Mouse (Mus musculus) liver, embryonic 15.5 days (tissue): ENCODE results near the gene Pgm1. TPM values are rescaled to one million over a fixed set of nuclear protein-coding genes. Genes with fewer than 3 reads are reported as not detected.

Experiments used
- ATAC-seq: fragments of 200-750 bp; cut with Nextera tagmentation; 2 replicates; pipeline ENCODE4 v1.8.0; 2017; ENCODE audit warnings: moderate number of reproducible peaks, mild to moderate bottlenecking, moderate library complexity; ENCODE audit not compliant: insufficient read depth
- H3K27ac ChIP-seq: fragments of 300-500 bp; sonication (generic); replicated peaks from 2 replicates; pipeline ENCODE4 v1.5.1; 2015; ENCODE audit warnings: mild to moderate bottlenecking, inconsistent platforms
- H3K27me3 ChIP-seq: fragments of 300-500 bp; sonication (generic); 2 replicates; pipeline ENCODE4 v1.6.1; 2015; ENCODE audit warnings: mild to moderate bottlenecking, inconsistent platforms
- H3K36me3 ChIP-seq: fragments of 300-500 bp; sonication (generic); replicated peaks from 2 replicates; pipeline ENCODE4 v1.6.1; 2015; ENCODE audit warnings: moderate library complexity, mild to moderate bottlenecking, inconsistent platforms
- H3K4me1 ChIP-seq: fragments of 300-500 bp; sonication (generic); replicated peaks from 2 replicates; pipeline ENCODE4 v1.6.1; 2015; ENCODE audit warnings: inconsistent platforms
- H3K4me2 ChIP-seq: fragments of 300-500 bp; sonication (generic); 2 replicates; pipeline ENCODE4 v1.6.1; 2015; ENCODE audit warnings: moderate library complexity, mild to moderate bottlenecking, inconsistent platforms
- H3K4me3 ChIP-seq: fragments of 300-500 bp; sonication (generic); replicated peaks from 2 replicates; pipeline ENCODE4 v1.5.1; 2015; ENCODE audit warnings: mild to moderate bottlenecking, inconsistent platforms
- H3K9ac ChIP-seq: fragments of 300-500 bp; sonication (generic); 2 replicates; pipeline ENCODE4 v1.6.1; 2015; ENCODE audit warnings: moderate library complexity, mild to moderate bottlenecking, inconsistent platforms
- H3K9me3 ChIP-seq: fragments of 300-500 bp; sonication (generic); replicated peaks from 2 replicates; pipeline ENCODE4 v1.6.1; 2016; ENCODE audit warnings: inconsistent platforms
- WGBS: fragments of 180-500 bp; shearing (Covaris S2); methylation state at CpG from one replicate; pipeline ENCODE4 v1.1.7; 2015; ENCODE audit warnings: mixed read lengths; ENCODE audit not compliant: insufficient replicate concordance; 5-methylcytosine and 5-hydroxymethylcytosine counted together
- polyA plus RNA-seq: library from polyadenylated mRNA; unstranded; fragments of >200 nt; fragmentation: Nextera tagmentation; extraction: Ambion mirVana; gene quantifications from 2 replicates; pipeline ENCODE4 v1.2.1, GENCODE M21; 2015

Pgm1 gene
- polyA plus RNA-seq, 1 experiment from 2014 or later: 104 TPM

DNA sequence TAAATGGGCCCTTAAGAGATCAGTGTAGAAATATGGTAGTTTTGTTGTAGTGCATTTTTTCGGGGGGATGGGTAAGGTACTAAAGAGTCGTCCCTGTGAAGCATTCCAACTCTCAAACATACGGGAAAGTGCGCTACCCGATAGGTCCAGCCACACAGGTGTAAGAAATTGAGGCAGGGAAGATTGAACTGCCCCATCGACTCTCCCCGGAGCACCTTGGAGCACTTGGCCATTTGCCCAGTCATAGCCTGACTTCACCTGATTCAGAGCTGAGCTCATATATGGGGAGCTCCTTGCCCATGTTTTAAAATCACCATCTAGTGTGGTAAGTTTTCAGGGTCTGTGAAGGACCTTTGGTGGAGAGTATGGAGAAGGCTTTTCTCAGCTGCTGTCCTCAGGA lies 5.6 kb downstream of the Pgm1 start:
- Histone ChIP-seq H3K4me1 (peaks cover 18% of the 10 kb centered on the region), H3K36me3 (peaks cover 4% of the 10 kb centered on the region; the same call in 1 of the 2 replicates), H3K4me3 (no peak overlapping the region), H3K9me3 (no peaks in the 10 kb centered on the region), H3K27me3 (no peaks in the 10 kb centered on the region), H3K9ac (no peak overlapping the region), H3K4me2 (no peak overlapping the region), H3K27ac (no peak overlapping the region)
- ATAC-seq: no peak
- WGBS: 72% methylated on average over 7 of the region's 7 CpGs

DNA sequence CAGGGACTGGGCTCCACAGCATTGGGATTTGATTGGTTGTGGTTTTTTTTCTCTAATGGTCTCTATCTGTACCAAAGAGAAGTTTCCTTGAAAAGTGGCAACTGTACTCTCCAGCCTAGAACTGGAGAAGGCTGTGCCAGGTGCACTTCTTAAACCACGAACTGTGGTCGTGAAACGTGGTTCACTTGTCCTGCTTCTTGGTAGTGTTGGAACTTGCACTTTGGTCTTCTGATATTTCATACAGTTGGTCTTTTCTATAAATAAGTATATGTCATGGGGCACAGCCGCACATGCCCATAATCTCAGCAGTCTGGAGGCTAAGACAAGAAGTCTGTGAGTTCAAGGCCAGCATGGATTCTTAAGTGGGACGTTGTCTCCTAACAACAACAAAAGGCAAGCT lies 7.1 kb downstream of the Pgm1 start:
- Histone ChIP-seq H3K4me2 (no peak overlapping the region), H3K9me3 (no peaks in the 10 kb centered on the region), H3K36me3 (peaks cover 4% of the 10 kb centered on the region; the same call in 1 of the 2 replicates), H3K4me3 (no peak overlapping the region), H3K27me3 (no peaks in the 10 kb centered on the region), H3K27ac (no peak overlapping the region), H3K9ac (no peak overlapping the region), H3K4me1 (peaks cover 15% of the 10 kb centered on the region)
- no peak for ATAC-seq
- WGBS: 65% methylated on average over 5 of the region's 5 CpGs

DNA sequence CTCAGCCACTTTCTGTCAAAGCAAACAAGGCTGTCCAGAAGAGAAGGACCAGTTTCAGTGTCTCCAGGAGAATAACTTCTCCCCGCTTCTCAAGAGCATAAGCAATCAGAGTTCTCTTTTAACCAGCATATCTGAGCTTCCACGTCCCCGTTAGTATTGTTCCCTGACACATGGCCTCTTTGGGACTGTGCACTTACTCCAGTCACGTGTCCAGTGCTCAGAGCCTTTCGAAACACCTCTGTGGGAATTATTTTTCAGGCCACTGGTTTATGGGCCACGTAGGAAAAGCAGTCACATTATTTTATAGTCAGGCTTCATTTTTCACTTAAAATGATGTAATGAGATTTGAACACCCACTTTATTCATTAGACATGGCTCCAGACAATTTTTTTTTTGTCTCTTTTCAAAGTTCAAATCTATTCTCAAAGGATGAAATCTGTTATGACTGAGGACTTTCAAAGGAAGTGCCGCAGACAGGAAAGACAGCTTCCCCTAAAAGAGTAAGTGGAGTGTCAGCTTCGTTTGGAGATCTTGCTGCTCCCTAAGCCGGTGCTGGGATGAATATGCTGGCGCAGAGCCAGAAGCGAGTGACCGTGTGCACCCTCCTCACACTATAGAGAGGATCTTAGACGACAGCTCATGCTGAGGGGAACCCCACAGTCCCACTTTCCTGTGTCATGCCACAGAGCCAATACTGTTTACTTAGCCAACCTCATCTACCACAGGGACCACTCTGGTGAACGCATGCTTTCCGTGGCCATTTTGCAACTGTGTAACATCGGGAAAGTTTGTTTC lies 10.7 kb downstream of the Pgm1 start:
- Histone ChIP-seq H3K36me3 (peaks cover 4% of the 10 kb centered on the region; the same call in 1 of the 2 replicates), H3K27me3 (no peaks in the 10 kb centered on the region), H3K9ac (no peak overlapping the region), H3K4me2 (no peak overlapping the region), H3K4me1 (peaks cover 12% of the 10 kb centered on the region), H3K9me3 (no peaks in the 10 kb centered on the region), H3K4me3 (no peak overlapping the region), H3K27ac (no peak overlapping the region)
- WGBS: 57% methylated on average over 16 of the region's 16 CpGs
- no peak for ATAC-seq

DNA sequence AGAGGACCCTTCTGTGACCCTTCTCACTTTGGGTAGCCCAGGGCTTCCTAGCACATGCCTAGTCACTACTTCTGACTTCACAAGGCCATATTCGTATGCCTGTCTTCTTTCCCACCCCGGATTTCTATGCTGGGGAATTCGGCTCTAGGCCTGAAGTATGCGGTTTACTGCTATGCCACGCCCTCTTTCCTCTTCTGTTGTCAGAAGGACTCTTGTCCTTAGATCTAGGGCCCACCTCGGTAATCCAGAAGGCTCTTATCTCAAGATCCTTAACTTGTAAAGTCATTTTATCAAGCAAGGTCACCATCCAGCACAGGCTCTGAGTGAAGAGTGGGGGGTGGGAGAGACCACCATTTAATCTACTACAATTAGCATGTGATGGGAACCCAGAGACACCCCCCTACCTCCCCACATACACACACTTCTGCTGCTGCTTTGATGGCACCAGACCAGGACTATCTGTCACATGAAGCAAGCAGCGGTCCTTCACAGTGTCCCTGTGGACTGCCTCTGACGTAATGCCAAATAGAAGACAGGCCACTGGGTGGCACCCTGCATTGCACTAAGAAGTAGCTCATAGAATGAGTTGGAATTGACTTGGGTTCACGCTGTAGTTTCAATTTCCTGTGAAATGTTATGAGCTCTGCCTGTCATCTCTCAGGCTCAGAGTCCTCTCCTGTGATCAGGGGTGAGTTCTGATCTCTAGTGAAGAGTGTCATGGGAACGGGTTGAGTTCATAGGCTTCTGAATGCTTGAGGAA lies 12.6 kb downstream of the Pgm1 start:
- no peaks in the 10 kb centered on the region for H3K27me3 ChIP-seq
- H3K9ac ChIP-seq: no peak overlapping the region
- 54% methylated on average over 10 of the region's 10 CpGs for WGBS
- no peak overlapping the region for H3K4me3 ChIP-seq
- 0 out of 2 replicates have a peak, but pooled peaks have one; percentile 19 for ATAC-seq
- no peaks in the 10 kb centered on the region for H3K9me3 ChIP-seq
- H3K27ac ChIP-seq: no peak overlapping the region
- H3K4me2 ChIP-seq: no peak overlapping the region
- H3K36me3 ChIP-seq: no peaks in the 10 kb centered on the region
- peaks cover 12% of the 10 kb centered on the region for H3K4me1 ChIP-seq

DNA sequence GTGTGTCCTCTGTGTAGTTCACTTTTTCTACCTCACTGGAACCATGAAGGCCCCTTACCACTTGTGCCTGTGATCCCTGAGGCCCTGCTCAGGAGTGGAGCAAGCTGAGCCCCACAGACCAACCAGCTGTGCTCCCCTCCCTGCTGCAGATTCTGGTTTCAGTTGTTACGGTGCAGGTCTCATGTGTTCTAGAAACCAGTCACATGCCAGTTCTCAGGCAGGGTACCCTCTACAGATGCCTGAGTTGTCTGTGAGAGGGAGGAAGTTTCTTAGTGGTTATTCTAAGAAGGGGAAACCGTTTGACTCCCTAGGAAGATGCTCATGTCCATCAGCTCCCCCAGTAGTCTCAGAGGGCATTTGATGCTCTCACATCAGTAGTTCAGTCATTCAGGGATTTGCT lies 15.4 kb downstream of the Pgm1 start:
- ATAC-seq: no peak
- no peak overlapping the region for H3K4me2 ChIP-seq
- no peaks in the 10 kb centered on the region for H3K9me3 ChIP-seq
- no peak overlapping the region for H3K9ac ChIP-seq
- H3K27me3 ChIP-seq: no peaks in the 10 kb centered on the region
- H3K4me3 ChIP-seq: no peak overlapping the region
- H3K36me3 ChIP-seq: no peaks in the 10 kb centered on the region
- H3K4me1 ChIP-seq: peaks cover 5% of the 10 kb centered on the region
- WGBS: 40% methylated on average over 2 of the region's 2 CpGs
- H3K27ac ChIP-seq: no peak overlapping the region

DNA sequence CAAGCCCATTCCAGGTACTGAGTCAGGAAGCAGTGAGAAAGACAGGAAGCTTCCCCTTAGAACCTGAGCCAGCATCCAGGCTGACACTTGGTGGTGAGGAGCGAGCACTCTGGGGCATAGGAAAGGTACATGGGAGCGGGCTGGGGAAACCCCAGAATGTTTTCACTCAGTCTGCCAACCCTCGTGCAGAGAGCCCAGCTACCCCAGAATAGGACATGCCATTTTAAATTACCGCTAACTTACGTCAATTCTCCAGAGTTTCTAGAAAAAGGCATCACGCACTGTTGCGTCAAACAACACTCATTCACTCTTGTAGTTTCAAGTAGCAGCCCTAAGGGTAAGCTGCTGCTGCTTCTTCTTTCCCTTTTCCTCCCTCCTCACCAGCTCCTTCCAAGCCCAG lies 15.8 kb downstream of the Pgm1 start:
- Histone ChIP-seq H3K9ac (no peak overlapping the region), H3K36me3 (no peaks in the 10 kb centered on the region), H3K9me3 (no peaks in the 10 kb centered on the region), H3K27me3 (no peaks in the 10 kb centered on the region), H3K4me1 (peaks cover 3% of the 10 kb centered on the region; the same call in 1 of the 2 replicates), H3K4me2 (no peak overlapping the region), H3K27ac (no peak overlapping the region), H3K4me3 (no peak overlapping the region)
- ATAC-seq: no peak
- 73% methylated on average over 7 of the region's 7 CpGs for whole genome bisulfite sequencing

DNA sequence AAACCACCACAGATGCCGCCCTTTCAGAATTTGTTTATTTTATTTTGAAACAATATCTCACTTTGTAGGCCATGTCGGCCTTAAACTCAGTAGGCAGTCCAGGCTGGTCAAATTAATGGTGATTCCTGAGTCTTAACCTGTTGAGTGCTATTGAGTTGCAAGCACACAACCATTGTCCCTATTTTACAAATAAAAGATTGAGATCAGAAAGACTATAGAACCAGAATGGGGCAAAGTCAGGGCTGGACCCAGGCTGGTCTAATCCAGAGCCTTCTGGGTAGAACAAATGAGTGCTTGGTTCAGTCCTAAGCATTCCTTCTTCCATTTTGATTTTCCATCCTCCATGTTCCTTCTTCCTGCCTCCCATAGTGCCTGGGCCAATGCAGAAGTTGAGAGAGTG lies 17.3 kb downstream of the Pgm1 start:
- no peak overlapping the region for H3K4me3 ChIP-seq
- no peak overlapping the region for H3K4me2 ChIP-seq
- no peaks in the 10 kb centered on the region for H3K36me3 ChIP-seq
- no peak overlapping the region for H3K27ac ChIP-seq
- H3K9ac ChIP-seq: no peak overlapping the region
- ATAC-seq: no peak
- H3K9me3 ChIP-seq: no peaks in the 10 kb centered on the region
- 68% methylated on average over 2 of the region's 2 CpGs for WGBS
- H3K4me1 ChIP-seq: no peaks in the 10 kb centered on the region
- H3K27me3 ChIP-seq: no peaks in the 10 kb centered on the region

DNA sequence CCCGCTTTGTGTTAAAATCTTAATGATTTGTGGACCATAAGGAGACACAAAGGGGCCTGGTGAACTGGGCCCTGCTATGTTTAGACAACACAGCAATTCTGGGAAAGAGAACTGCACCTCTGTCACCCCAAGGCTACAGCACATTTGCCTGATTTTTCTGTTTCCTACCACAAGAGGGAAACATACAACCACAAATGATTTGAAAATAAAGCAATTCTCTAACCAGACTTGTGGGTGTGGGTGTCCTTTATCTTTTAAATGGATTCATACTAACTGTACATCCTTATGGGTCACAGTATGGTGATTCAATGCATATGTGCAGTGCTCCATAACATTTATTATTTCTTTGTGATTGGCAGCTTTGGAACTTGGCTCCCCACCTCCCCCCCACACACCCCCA lies 18.0 kb downstream of the Pgm1 start:
- Histone ChIP-seq H3K9ac (no peak overlapping the region), H3K4me3 (no peak overlapping the region), H3K27me3 (no peaks in the 10 kb centered on the region), H3K36me3 (no peaks in the 10 kb centered on the region), H3K9me3 (no peaks in the 10 kb centered on the region), H3K4me1 (no peaks in the 10 kb centered on the region), H3K4me2 (no peak overlapping the region), H3K27ac (no peak overlapping the region)
- no peak for ATAC-seq
- WGBS: 72% methylated on average over 1 of the region's 1 CpGs

DNA sequence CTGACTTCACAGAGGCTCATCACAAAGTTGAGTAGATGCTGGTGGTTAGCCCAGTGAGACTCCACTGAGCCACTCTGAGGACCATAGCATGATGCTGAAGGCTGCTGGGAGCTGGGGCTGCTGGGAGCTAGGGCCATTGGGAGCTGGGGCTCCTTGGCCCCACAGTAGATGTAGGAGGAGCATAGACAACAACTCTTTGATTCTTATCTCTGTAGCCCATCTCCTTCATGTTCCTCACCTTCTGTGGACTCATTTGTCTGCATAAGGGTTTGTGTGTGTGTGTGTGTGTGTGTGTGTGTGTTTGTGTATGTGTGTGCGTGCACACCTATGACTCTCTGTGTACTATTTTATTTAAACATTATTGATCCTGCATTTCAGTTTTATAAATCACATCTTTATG lies 18.7 kb downstream of the Pgm1 start:
- 78% methylated on average over 1 of the region's 1 CpGs for WGBS
- H3K9ac ChIP-seq: no peak overlapping the region
- no peaks in the 10 kb centered on the region for H3K4me1 ChIP-seq
- H3K27ac ChIP-seq: no peak overlapping the region
- no peak for ATAC-seq
- H3K36me3 ChIP-seq: no peaks in the 10 kb centered on the region
- H3K4me2 ChIP-seq: no peak overlapping the region
- no peak overlapping the region for H3K4me3 ChIP-seq
- no peaks in the 10 kb centered on the region for H3K9me3 ChIP-seq
- no peaks in the 10 kb centered on the region for H3K27me3 ChIP-seq

DNA sequence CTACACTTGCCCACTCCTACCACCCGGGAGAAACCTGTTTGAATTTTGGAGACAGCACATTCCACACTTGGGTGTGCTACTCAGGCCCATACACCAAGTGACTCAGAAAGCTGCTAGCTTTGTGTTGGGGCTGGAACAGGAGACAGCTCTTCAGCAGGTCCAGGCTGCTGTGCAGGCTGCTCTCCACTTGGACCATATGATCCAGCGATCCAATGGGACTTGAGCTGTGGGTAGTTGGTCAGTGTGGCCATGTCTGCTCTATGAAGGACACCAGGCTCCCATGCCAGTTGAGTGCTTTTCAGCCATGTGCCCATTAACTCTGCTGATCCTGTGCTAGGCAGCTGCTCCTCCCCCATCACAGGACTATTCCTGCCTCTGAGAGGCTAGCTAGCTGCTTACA lies 24.7 kb downstream of the Pgm1 start:
- 62% methylated on average over 2 of the region's 2 CpGs for WGBS
- no peaks in the 10 kb centered on the region for H3K36me3 ChIP-seq

DNA sequence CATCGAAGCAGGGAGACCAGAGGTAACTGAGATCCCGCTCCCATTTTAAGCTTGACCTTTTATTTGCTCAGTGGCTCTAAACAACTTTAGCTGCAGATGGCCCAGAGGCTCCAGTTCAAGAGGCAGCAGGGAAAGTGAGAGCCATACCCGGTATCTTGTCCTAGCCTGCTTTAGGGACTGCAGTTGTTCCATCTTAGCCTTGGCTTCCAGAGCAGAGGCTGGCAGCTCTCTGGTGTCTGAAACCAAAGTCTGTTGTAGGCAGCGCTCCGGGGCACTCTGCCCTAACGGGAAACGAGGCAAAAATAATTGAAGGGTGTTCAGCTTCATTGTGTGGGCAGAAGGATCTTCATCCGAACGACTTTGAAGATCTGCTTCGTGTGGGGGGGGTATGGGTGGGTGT lies 26.2 kb downstream of the Pgm1 start:
- no peak for ATAC-seq
- 75% methylated on average over 10 of the region's 10 CpGs for WGBS
- H3K9me3 ChIP-seq: no peaks in the 10 kb centered on the region
- 0 out of 2 replicates have a peak, but pooled peaks cover 3% of the 10 kb centered on the region for H3K4me1 ChIP-seq
- no peak overlapping the region for H3K4me3 ChIP-seq
- no peak overlapping the region for H3K9ac ChIP-seq
- H3K36me3 ChIP-seq: no peaks in the 10 kb centered on the region
- H3K27ac ChIP-seq: no peak overlapping the region
- H3K27me3 ChIP-seq: no peaks in the 10 kb centered on the region
- H3K4me2 ChIP-seq: no peak overlapping the region

More for the DNA sequence above, 24.7 kb downstream of the Pgm1 start:
- Histone ChIP-seq H3K4me1 (0 out of 2 replicates have a peak, but pooled peaks cover 3% of the 10 kb centered on the region), H3K4me2 (no peak overlapping the region), H3K9ac (no peak overlapping the region), H3K27me3 (no peaks in the 10 kb centered on the region), H3K27ac (no peak overlapping the region), H3K4me3 (no peak overlapping the region), H3K9me3 (no peaks in the 10 kb centered on the region)
- no peak for ATAC-seq
